Mouse (Mus musculus) heart, postnatal 0 days (tissue): Measurements from ENCODE around the gene Hpse2.

ENCODE experiments used
- CTCF ChIP-seq: IDR thresholded peaks from 2 replicates; pipeline ENCODE4 v1.5.1; 2016; ENCODE audit warnings: antibody characterized with exemption, control low read depth, low read depth
- EP300 ChIP-seq: IDR thresholded peaks from 2 replicates; pipeline ENCODE4 v1.6.1; 2016; ENCODE audit warnings: antibody characterized with exemption, low read depth

GRCm38 (mm10) chr19:43146820-43147219 lies 241.3 kb downstream of the Hpse2 start:
- TF ChIP-seq CTCF (no peak), EP300 (no peak)
